Mouse (Mus musculus) forebrain, postnatal 0 days (tissue): Measurements from ENCODE around the gene Peli2. TPM values are rescaled to one million over a fixed set of nuclear protein-coding genes. Genes with fewer than 3 reads are reported as not detected.

Experiments used
- ATAC-seq: fragments of 200-750 bp; cut with Nextera tagmentation; 2 replicates; pipeline ENCODE4 v1.8.0; 2017; ENCODE audit warnings: mild to moderate bottlenecking, moderate library complexity
- DNase-seq: peaks from one replicate; pipeline ENCODE4 v3.0.0-alpha.2; 2015
- H3K27ac ChIP-seq: fragments of 300-500 bp; sonication (generic); 2 replicates; pipeline ENCODE4 v1.5.1; 2014; ENCODE audit warnings: low read depth, mild to moderate bottlenecking, antibody characterized with exemption, low read length, moderate library complexity, mixed read lengths
- H3K27me3 ChIP-seq: fragments of 300-500 bp; sonication (generic); 2 replicates; pipeline ENCODE4 v1.6.1; 2014; ENCODE audit warnings: mild to moderate bottlenecking, low read length, mixed read lengths; ENCODE audit not compliant: insufficient read depth
- H3K36me3 ChIP-seq: fragments of 300-500 bp; sonication (generic); 2 replicates; pipeline ENCODE4 v1.6.1; 2014; ENCODE audit warnings: mild to moderate bottlenecking, moderate library complexity; ENCODE audit not compliant: insufficient read depth
- H3K4me1 ChIP-seq: fragments of 300-500 bp; sonication (generic); 2 replicates; pipeline ENCODE4 v1.6.1; 2014; ENCODE audit warnings: antibody characterized with exemption; ENCODE audit not compliant: insufficient read depth
- H3K4me2 ChIP-seq: fragments of 300-500 bp; sonication (generic); 2 replicates; pipeline ENCODE4 v1.6.1; 2014; ENCODE audit warnings: low read depth, mild to moderate bottlenecking, moderate library complexity
- H3K4me3 ChIP-seq: fragments of 300-500 bp; sonication (generic); 2 replicates; pipeline ENCODE4 v1.5.1; 2014; ENCODE audit warnings: low read depth, low read length, mixed read lengths
- H3K9ac ChIP-seq: fragments of 300-500 bp; sonication (generic); 2 replicates; pipeline ENCODE4 v1.6.1; 2014; ENCODE audit warnings: mild to moderate bottlenecking
- H3K9me3 ChIP-seq: fragments of 300-500 bp; sonication (generic); 2 replicates; pipeline ENCODE4 v1.6.1; 2016; ENCODE audit warnings: low read length
- CTCF ChIP-seq: sonication (generic); IDR thresholded peaks from 2 replicates; pipeline ENCODE4 v1.5.1; 2016; ENCODE audit warnings: antibody characterized with exemption, control low read depth, low read depth
- WGBS: fragments of 180-500 bp; shearing (Covaris S2); extraction: QIAGEN DNeasy Blood & Tissue Kit; methylation state at CpG from one replicate; pipeline ENCODE4 v1.1.7; 2014; 5-methylcytosine and 5-hydroxymethylcytosine counted together
- polyA plus RNA-seq: library from polyadenylated mRNA; unstranded; fragments of >200 nt; fragmentation: Nextera tagmentation; extraction: Ambion mirVana; gene quantifications from 2 replicates; pipeline ENCODE4 v1.2.1, GENCODE M21; 2015
- total RNA-seq: library from RNA; depleted of rRNA; stranded (reverse); fragments of >200 nt; gene quantifications from 2 replicates; pipeline ENCODE4 v1.2.3, GENCODE M21; 2014

The Peli2 gene
- total and polyA plus RNA-seq, 2 experiments from 2014 or later = 6.6 to 16.4 TPM

GRCm38 (mm10) chr14:48119012-48119647, 1.5 kb upstream of the Peli2 start:
- WGBS = 5% methylated on average over 9 of the region's 9 CpGs
- Histone ChIP-seq H3K27ac (no peak overlapping the region), H3K4me2 (peak overlapping the region; percentile 70), H3K4me1 (peaks cover 11% of the 10 kb centered on the region), H3K4me3 (no peak overlapping the region), H3K27me3 (no peaks in the 10 kb centered on the region), H3K36me3 (no peaks in the 10 kb centered on the region), H3K9me3 (no peaks in the 10 kb centered on the region), H3K9ac (no peak overlapping the region)
- no peak for TF ChIP-seq CTCF
- peak; percentile 58 for ATAC-seq
- peak; percentile 55 for DNase-seq

- no peaks in the 10 kb centered on the region for H3K36me3 ChIP-seq
- ATAC-seq (peak; percentile 26; the same call in 1 of the 2 replicates), DNase-seq (peak; percentile 52)
- TF ChIP-seq CTCF = no peak
- 1% methylated on average over 17 of the region's 17 CpGs for WGBS
- H3K9ac ChIP-seq = 0 out of 2 replicates have a peak overlapping the region, but pooled peaks have one; percentile 4
- peak overlapping the region; percentile 71 for H3K4me3 ChIP-seq
- no peaks in the 10 kb centered on the region for H3K9me3 ChIP-seq
- H3K27me3 ChIP-seq = no peaks in the 10 kb centered on the region
- H3K4me1 ChIP-seq = peaks cover 11% of the 10 kb centered on the region
- no peak overlapping the region; the same call in 1 of the 2 replicates for H3K27ac ChIP-seq
- H3K4me2 ChIP-seq = peak overlapping the region; percentile 70
These were observed 864 bp upstream of the Peli2 start for GRCm38 (mm10) chr14:48119648-48120270.

GRCm38 (mm10) chr14:48120443-48120751, 226 bp upstream of the Peli2 start:
- no peak for ATAC-seq
- peak overlapping the region; percentile 71 for H3K4me3 ChIP-seq
- H3K27ac ChIP-seq = peak overlapping the region; percentile 83
- no peak for TF ChIP-seq CTCF
- peaks cover 11% of the 10 kb centered on the region for H3K4me1 ChIP-seq
- no peaks in the 10 kb centered on the region for H3K36me3 ChIP-seq
- 2% methylated on average over 10 of the region's 10 CpGs for WGBS
- H3K9ac ChIP-seq = peak overlapping the region; percentile 80
- no peaks in the 10 kb centered on the region for H3K27me3 ChIP-seq
- H3K4me2 ChIP-seq = peak overlapping the region; percentile 70
- H3K9me3 ChIP-seq = no peaks in the 10 kb centered on the region
- no peak for DNase-seq

DNA sequence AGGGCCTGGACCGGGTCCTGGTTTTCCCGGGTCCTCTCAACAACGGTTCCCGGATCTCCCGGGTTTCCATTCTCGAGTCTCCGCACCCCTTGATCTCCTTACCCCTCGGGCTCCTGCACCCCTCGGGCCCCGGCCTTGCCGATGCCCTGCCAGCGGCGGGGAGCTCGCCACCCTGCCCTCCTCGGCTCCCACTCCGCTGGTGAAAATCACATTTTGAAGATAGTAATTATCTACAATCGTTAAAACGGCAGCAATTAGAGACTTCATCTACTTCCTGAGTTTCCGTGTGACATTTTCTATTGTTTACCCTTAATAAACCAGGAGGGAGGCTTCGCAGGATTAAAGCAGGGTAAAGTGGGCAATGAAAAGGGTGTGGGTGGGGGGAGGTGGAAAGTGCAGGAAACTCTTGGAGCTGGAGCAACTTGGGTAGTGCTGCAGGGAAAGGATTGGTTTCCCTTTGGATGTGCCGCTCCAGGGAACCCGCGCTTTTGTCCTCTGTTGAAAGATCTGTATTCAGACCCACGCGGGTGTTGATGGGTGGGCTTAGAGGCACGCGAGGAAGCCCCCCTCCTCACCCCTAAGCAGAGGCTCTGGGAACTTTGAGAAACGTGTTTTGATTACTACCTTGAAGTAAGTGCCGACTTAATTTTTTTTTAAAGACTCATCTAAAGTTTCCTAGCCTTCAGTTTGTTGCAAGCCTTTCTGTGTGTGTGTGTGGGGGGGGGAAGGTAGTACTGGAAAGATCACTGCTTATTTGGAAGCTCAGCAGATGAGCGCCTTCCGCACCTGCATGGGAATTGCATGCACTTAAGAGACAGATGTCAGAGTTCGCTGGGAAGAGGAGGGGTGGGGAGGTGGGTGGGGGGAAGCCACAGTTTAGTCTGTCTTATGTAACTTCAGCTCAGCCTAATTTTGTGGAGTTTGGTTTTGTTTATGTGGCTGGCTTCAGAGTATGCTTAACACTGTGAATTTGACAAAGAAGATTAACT, 1.2 kb downstream of the Peli2 start:
- DNase-seq (peak; percentile 57), ATAC-seq (peak; percentile 21)
- Histone ChIP-seq H3K4me2 (peak overlapping the region; percentile 70), H3K4me1 (peaks cover 11% of the 10 kb centered on the region), H3K4me3 (peak overlapping the region; percentile 71), H3K36me3 (no peaks in the 10 kb centered on the region), H3K27ac (peak overlapping the region; percentile 83), H3K27me3 (no peaks in the 10 kb centered on the region), H3K9ac (peak overlapping the region; percentile 80), H3K9me3 (no peaks in the 10 kb centered on the region)
- WGBS = under 1% methylated on average over 32 of the region's 32 CpGs
- TF ChIP-seq CTCF = no peak

DNA sequence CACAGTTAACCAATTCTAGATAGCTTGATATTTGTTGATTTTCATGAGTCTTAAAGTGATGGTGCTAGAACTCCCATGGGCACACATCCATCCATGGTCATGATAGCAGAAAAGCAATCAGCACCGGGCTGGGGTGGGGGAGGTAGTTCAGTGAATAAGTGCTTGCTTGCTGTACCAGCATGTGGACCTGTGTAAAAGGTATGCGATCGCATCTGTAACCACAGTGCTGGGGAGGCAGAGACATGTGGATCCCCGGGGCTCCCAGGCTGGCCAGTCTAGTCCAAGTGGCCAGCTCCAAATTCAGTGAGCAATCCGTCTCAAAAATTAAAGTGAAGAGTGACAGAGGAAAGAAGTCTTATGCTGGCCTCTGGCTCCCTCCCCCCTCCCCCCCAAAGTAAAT, 3.4 kb downstream of the Peli2 start:
- Histone ChIP-seq H3K9ac (no peak overlapping the region), H3K4me1 (peaks cover 6% of the 10 kb centered on the region), H3K4me3 (no peak overlapping the region), H3K36me3 (no peaks in the 10 kb centered on the region), H3K27ac (no peak overlapping the region), H3K27me3 (no peaks in the 10 kb centered on the region; the same call in 1 of the 2 replicates), H3K9me3 (no peaks in the 10 kb centered on the region), H3K4me2 (peak overlapping the region; percentile 70; the same call in 1 of the 2 replicates)
- ATAC-seq (no peak), DNase-seq (no peak)
- 59% methylated on average over 5 of the region's 5 CpGs for WGBS
- no peak for TF ChIP-seq CTCF

GRCm38 (mm10) chr14:48124816-48125215, 4.2 kb downstream of the Peli2 start:
- Histone ChIP-seq H3K9ac (no peak overlapping the region), H3K4me3 (no peak overlapping the region), H3K9me3 (no peaks in the 10 kb centered on the region), H3K36me3 (no peaks in the 10 kb centered on the region), H3K4me1 (peaks cover 4% of the 10 kb centered on the region; the same call in 1 of the 2 replicates), H3K27me3 (no peaks in the 10 kb centered on the region; the same call in 1 of the 2 replicates), H3K4me2 (no peak overlapping the region), H3K27ac (no peak overlapping the region)
- ATAC-seq = no peak
- no peak for TF ChIP-seq CTCF
- DNase-seq = no peak
- 51% methylated on average over 4 of the region's 4 CpGs for WGBS
